Mouse (Mus musculus): ENCODE measurements around the gene Eral1.

The Eral1 gene

DNA sequence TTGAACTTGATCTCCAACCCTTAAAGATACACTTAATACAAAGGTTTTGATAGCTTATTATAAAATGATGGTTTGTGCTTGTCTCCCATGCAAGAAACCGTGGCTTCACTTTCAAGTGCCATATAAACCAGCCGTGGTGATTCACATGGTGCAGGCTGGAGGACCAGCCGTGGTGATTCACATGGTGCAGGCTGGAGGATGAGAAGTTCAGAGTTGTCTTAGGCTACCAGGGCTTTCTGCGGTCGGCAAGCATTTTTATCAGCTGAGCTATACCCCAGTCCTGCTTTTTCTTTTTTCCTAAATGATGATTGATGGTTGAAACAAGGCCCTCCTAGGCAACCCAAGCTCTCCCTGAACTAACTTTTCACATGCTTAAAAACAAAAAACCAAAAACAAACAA, 22.0 kb upstream of the Eral1 start:
- CTCF ChIA-PET, result interaction anchor here in 2 of 4 experiments (1.0 to 2.1 kb wide), 4 partner anchors 8 to 75 kb away, joined by 3 to 14 read pairs (median 13); partner anchors contain the start of genes Fam222b (in 1 of the 2), Nek8 (in 1 of the 2) and Tlcd1 (in 1 of the 2)
- POLR2A ChIA-PET, result interaction anchor here in 3 of 4 experiments (0.6 to 3.9 kb wide), 9 partner anchors 12 to 76 kb away, joined by 3 to 24 read pairs (median 4); partner anchors contain the start of gene Eral1 (in 1 of the 3)

DNA sequence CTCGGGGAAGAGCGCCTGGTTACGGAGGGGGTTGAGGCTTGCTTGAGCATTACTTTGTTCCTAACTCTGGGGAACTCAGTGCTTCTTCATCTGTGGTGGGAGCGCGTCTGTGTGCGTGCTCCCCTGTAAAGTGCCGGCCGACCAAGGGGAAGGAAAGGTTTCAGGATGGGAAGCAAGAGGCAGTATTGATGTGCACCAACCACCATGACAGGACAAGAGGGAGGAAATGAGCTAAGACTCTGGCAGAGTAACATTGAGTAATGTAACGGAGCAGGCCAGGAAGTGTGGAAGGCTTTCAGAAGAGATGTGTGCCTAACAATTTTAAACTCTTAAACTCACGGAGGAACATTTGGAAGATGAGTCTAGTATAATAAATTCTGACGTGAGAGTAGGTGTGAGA, 20.6 kb upstream of the Eral1 start:
- ChIA-PET CTCF (interaction anchor here in 2 of 4 experiments (0.6 to 1.0 kb wide), 3 partner anchors 71 to 1836 kb away, joined by 3 to 4 read pairs (median 3); no protein-coding TSS in a partner anchor), POLR2A (interaction anchor here in 2 of 4 experiments (0.6 to 1.3 kb wide), 5 partner anchors 27 to 79 kb away, joined by 3 to 4 read pairs (median 4); no protein-coding TSS in a partner anchor)

DNA sequence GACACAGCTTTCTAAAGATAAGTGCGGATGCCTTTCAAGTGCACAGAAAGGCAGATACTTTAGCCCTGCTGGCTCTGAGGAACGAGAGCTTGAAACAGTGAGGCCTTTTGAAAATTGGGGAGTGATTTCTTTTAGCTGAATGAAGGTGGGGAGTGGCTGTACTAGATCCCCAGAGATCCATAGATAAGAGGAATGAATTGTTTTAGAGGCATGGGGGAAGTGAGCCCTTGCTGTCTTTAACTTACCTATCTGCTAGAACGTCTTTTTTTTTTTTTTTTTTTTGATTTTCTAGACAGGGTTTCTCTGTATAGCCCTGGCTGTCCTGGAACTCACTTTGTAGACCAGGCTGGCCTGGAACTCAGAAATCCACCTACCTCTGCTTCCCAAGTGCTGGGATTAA, 16.9 kb upstream of the Eral1 start:
- CTCF ChIA-PET, result interaction anchor here in 2 of 4 experiments (0.7 kb wide), 2 partner anchors 81 to 1597 kb away, joined by 5 to 10 read pairs; no protein-coding TSS in a partner anchor
- POLR2A ChIA-PET, result interaction anchor here in 3 of 4 experiments (0.5 to 6.3 kb wide), 20 partner anchors 8 to 222 kb away, joined by 3 to 74 read pairs (median 4); partner anchors contain the start of genes Eral1 (in 2 of the 3), Nek8 (in 1 of the 3) and Tlcd1 (in 1 of the 3)

DNA sequence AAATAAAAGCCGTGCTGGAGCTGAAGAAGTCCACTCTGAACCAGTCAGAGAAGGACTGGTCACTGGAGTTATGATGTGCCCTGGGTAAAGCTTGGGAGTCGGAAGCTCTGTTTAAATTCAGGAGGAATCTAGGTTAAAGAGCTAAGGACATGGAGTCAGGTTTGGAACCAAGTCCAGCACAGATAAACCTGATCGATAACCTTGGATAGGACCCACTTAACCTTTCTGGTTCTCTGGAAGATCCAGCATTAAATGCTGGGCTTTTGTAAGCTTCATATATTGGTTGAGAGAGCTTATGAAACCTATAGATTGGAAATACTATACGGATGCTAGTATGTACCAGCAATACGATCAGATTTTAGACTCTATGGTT, 14.9 kb upstream of the Eral1 start:
- ChIA-PET POLR2A (interaction anchor here (0.5 to 6.3 kb wide), 61 partner anchors 8 to 266 kb away, joined by 3 to 74 read pairs (median 5); partner anchors contain the start of genes Eral1 (in 4 of the 4), Rpl23a (in 3 of the 4), Flot2 (in 1 of the 4) and Nek8 (in 1 of the 4)), CTCF (interaction anchor here in 3 of 4 experiments (0.6 to 2.0 kb wide), 13 partner anchors 8 to 358 kb away, joined by 3 to 14 read pairs (median 4); partner anchors contain the start of genes Dhrs13 (in 1 of the 3) and Eral1 (in 1 of the 3))

DNA sequence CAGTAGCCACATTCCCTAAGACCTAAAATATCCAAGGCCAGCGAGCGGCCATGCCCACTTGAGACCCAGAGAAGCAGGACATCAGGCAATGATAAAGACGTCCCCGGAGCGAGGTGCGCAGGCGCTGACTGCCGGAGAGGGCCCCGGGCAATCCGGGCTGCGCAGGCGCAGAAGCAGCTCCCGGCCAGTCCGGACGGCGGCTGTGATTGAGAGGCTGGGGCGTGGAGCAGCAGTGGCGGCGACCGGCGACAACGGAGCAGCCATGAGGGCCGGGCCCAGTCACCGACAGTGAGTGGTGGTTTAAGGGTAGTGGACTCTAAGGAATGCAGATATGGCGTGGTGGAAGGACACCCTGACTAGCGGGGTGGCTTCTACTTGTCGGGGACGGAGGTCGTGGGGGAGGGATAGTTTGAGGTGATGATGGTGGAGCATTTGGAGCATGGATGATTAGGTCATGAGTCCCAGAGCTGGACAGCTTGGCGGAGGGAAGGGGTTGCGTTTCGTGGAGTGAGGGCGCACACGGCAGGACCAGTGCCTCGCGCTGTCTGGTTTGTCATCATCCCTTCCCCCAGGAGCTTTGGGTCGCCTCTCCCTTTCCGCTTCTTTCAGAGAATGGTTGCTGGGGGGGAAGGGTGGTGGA, 14.4 kb upstream of the Eral1 start, which contains the start of gene Fam222b:
TSS of gene Fam222b (plus strand) at position 157 of the 640 bp plus-strand sequence.
- ChIA-PET CTCF (interaction anchor here in 3 of 4 experiments (0.8 to 2.0 kb wide), 12 partner anchors 8 to 359 kb away, joined by 3 to 14 read pairs (median 4); partner anchors contain the start of genes Dhrs13 (in 1 of the 3) and Eral1 (in 1 of the 3)), POLR2A (interaction anchor here (0.5 to 6.3 kb wide), 69 partner anchors 8 to 266 kb away, joined by 3 to 74 read pairs (median 4); partner anchors contain the start of genes Eral1 (in 4 of the 4), Rpl23a (in 3 of the 4), Flot2 (in 1 of the 4) and Nek8 (in 1 of the 4))

DNA sequence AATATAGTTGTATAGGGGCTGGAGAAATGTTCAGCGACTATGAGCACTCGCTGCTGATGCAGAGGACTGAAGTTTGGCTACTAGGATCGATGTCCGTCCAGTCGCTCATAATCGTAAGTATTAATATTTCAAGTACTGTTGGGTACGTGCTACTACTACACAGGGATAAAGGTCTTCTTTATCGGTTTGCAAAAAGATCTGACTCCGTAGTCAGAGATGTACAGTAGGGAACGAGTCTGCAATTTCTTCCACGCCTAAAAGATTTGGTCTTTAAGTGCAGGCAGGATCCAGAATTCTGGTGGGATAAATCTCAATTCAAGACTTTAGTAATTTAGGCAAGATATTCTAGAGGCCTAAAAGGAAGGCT, 13.9 kb upstream of the Eral1 start:
- ChIA-PET POLR2A (interaction anchor here (0.6 to 6.3 kb wide), 57 partner anchors 8 to 1379 kb away, joined by 3 to 74 read pairs (median 5); partner anchors contain the start of genes Eral1 (in 4 of the 4), Rpl23a (in 3 of the 4), Flot2 (in 1 of the 4) and Nek8 (in 1 of the 4)), CTCF (interaction anchor here in 3 of 4 experiments (0.7 to 2.0 kb wide), 9 partner anchors 9 to 359 kb away, joined by 3 to 14 read pairs (median 6); partner anchors contain the start of gene Dhrs13 (in 1 of the 3))

DNA sequence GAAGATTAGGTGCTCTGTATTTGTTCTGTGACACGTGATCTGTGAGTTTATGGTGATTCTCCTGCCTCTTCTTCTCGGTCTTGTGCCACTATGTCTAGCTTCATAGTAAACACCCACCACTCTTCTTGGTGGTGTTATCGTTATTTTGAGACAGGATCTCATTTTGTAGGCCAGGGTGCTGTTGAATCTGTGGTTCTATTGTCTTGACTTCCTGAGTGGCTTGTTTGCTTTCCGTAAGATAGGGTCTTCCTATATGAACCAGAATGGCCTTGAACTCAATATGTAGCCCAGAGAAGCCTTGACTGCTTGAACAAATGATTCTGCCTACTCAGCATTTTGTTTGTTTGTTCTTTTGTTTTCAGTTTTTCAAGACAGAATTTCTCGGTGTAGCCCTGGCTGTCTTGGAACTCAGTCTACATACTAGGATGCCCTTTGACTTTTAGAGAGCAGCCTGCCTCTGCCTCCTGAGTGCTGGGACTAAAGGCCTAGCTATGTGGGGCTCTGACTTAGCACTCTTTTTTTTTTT, 7.6 kb upstream of the Eral1 start:
- ChIA-PET POLR2A (interaction anchor here (0.6 to 1.6 kb wide), 10 partner anchors 9 to 113 kb away, joined by 3 to 7 read pairs (median 3); no protein-coding TSS in a partner anchor), CTCF (interaction anchor here in 3 of 4 experiments (0.7 to 1.4 kb wide), 3 partner anchors 11 to 952 kb away, joined by 3 to 5 read pairs (median 4); no protein-coding TSS in a partner anchor)

DNA sequence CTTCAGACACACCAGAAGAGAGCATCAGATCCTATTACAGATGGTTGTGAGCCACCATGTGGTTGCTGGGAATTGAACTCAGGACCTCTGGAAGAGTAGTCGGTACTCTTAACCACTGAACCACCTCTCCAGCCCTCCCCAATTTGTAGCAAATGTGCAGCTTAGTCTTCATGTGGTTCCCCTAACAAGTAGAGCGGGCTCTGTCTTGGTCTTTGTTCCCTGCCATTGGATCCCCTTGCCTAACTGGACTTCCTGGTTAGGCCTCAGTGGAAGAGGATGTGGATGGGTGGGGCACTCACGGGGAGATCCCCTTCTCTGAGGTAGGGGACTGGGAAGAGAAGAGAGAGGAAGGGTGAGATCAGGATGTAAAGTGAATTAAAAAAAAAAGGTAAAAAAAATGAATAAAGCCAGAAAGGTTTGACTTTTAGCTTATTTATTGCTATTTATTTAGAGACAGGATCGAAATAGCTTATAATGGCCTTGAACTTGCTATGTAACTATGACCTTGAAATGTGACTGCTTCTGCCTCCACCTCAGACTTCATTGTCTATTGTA, 6.8 kb upstream of the Eral1 start:
- POLR2A ChIA-PET, result interaction anchor here (0.6 to 4.9 kb wide), 19 partner anchors 8 to 479 kb away, joined by 3 to 21 read pairs (median 3); partner anchors contain the start of genes Fam222b (in 2 of the 4), Nek8 (in 1 of the 4), Phf12 (in 1 of the 4) and Rpl23a (in 1 of the 4)
- CTCF ChIA-PET, result interaction anchor here in 3 of 4 experiments (0.7 to 1.4 kb wide), 3 partner anchors 12 to 952 kb away, joined by 3 to 4 read pairs (median 3); no protein-coding TSS in a partner anchor

DNA sequence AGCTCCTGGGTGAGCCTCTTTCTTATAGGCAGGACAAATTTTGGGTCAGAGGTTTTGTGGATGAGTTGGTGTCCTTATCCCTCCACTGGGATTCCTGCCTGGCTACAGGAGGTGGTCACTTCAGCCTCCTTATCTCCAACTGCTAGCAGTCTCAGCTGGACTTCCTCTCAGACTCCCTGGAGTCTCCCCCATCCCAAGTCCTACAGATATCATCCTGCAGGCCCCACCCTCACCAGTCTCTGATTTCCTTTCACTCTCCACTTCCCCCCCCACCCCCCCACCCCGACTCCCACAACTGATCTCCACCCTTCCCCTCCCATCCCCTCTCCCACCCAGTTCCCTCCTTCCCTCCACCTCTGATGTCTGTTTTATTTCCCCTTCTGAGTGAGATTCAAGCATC, 3.4 kb upstream of the Eral1 start:
- CTCF ChIA-PET, result interaction anchor here in 1 of 4 experiments (0.7 kb wide), 1 partner anchor 245 kb away, joined by 4 read pairs; the partner anchor contains the start of gene Pigs

DNA sequence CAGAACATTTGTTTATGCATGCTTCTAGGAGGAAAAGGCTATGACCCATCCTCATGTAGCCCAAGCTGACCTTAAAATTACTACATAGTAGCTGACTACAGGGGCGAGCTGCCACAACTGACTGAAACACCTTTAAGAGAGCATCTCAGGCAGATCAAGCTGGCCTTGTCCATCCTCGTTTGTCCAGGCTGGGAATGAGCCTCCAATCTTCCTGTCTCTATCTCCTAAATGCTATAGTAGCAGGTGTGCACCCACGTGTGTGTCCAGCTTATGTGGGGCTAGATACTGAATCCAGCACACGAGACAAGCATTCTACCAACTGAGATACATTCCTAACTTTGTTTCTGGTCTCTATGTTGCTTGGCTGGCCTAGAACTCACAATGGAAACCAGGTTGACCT, 5.5 kb downstream of the Eral1 start:
- POLR2A ChIA-PET, result interaction anchor here in 2 of 4 experiments (0.6 to 1.0 kb wide), 4 partner anchors 26 to 93 kb away, joined by 3 to 4 read pairs (median 4); no protein-coding TSS in a partner anchor
- CTCF ChIA-PET, result no interaction called here

More for the DNA sequence above, 3.4 kb upstream of the Eral1 start:
- POLR2A ChIA-PET, result interaction anchor here in 3 of 4 experiments (0.6 to 6.1 kb wide), 16 partner anchors 10 to 209 kb away, joined by 3 to 74 read pairs (median 3); partner anchors contain the start of genes Fam222b (in 2 of the 3), Nek8 (in 1 of the 3), Rpl23a (in 1 of the 3) and Tlcd1 (in 1 of the 3)

DNA sequence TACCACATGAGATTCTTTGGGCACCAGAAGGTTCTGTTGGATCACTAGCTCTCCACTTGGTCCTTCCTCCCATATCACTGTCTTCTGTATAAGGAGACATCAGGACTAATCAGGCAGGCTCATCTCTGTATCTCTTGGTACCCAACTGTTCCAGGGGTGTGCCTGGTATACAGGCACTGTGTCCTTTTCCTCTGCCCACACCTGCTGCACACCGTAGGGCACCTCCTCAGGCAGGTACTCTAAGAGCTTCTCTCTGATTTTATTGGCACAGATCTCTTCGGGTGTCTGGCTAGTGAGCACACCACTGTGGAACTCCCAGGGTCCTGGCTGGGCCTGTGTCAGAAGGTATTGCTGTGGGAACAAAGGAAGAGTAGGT, 5.9 kb downstream of the Eral1 start:
- CTCF ChIA-PET, result no interaction called here
- POLR2A ChIA-PET, result interaction anchor here in 2 of 4 experiments (0.6 to 1.9 kb wide), 5 partner anchors 11 to 92 kb away, joined by 3 to 9 read pairs (median 4); no protein-coding TSS in a partner anchor

DNA sequence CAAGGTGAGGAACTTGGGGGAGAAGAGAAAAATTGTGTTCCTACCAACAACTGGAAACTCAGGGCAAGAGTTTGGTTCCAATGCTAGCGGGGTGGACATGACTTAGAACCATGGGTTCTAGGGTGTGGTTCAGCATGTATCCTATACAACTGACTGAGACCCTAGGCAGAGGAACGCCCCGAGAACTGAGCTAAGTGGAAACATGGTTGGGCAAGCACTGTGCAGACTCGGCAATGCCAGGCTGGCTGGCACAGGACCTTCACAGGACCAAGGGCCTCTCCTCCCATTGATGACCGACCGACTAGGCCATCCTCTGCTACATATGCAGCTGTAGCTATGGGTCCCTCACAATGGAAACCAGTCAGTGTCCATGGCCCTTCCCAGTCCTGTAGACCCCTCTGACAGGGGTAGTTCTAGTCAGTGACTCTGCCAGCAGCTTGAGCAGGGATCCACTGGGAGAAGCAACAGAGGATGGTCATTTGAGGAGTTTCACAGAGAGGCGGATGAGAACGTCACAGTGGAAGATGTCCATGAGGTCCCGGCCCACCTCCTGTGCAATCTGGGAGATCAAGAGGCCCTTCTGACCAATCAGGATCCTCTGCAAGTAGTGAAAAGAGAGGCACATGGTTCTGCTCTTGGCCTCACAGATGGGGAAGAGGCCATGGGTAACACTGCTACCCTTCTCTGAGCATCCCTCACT, 6.5 kb downstream of the Eral1 start:
- POLR2A ChIA-PET, result interaction anchor here in 3 of 4 experiments (0.8 to 2.1 kb wide), 11 partner anchors 8 to 109 kb away, joined by 3 to 14 read pairs (median 7); partner anchors contain the start of genes Eral1 (in 1 of the 3), Fam222b (in 1 of the 3) and Rpl23a (in 1 of the 3)
- CTCF ChIA-PET, result interaction anchor here in 1 of 4 experiments (0.6 kb wide), 1 partner anchor 327 kb away, joined by 10 read pairs; no protein-coding TSS in a partner anchor

DNA sequence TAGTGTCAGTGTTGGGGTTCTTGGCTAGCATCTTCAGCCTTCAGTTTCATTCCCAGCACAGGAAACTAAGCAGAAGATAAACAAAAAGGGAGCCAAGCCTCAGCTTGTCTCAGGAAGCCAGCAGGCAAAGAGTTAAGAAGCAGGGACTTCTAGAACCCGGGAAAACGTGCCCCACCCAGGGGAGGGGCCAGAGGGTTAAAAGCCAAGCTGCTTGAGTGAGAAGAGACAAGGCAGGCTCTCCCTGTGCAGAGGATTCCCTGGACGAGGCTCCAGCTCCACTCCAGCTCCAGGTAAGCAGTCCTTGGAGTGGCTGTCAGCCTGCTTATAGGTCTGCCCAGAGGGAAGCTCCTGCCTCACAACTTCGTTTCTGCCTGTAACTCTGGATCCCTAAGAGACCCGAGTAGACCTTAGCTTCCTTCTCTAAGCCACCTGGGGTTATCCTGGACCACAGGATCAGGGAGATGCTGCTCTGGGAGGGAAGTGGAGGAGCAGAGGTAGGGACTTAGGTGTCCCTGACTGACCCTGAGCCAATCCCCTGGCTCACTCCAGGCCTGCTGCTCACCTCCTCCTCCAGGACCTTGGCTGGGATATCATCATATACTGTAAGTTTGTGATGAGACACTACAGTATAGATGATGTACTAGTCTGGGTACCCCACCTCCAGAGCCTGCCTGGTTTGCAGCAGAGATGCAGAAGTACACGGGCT, 7.6 kb downstream of the Eral1 start:
- ChIA-PET POLR2A (interaction anchor here in 3 of 4 experiments (0.6 to 3.6 kb wide), 35 partner anchors 8 to 411 kb away, joined by 3 to 25 read pairs (median 4); partner anchors contain the start of genes Eral1 (in 3 of the 3), Fam222b (in 2 of the 3), Rpl23a (in 2 of the 3) and Aldoc (in 1 of the 3)), CTCF (interaction anchor here in 3 of 4 experiments (0.5 to 1.5 kb wide), 13 partner anchors 8 to 439 kb away, joined by 3 to 7 read pairs (median 3); partner anchors contain the start of genes Eral1 (in 1 of the 3), Poldip2 (in 1 of the 3) and Tmem199 (in 1 of the 3))

DNA sequence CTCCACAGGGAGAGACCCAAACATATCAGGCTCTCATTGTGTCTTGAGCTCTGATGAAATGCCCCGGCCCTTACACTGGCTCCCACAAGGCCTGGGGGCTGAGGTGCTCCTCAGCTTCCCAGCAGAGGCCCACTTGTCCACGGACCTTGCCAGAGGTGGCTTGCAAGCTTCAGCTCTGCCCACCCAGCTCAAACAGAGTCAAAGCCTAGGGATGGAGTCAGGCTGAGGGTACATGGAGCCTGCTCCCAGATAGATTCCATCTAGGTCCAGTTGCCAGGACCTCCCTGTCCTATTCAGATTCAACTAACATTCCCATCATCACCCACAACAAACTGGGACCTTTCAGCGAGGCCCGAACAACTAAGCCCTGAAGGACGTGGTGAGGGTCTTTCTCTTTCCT, 8.2 kb downstream of the Eral1 start:
- CTCF ChIA-PET, result interaction anchor here in 3 of 4 experiments (0.5 to 1.5 kb wide), 12 partner anchors 9 to 440 kb away, joined by 3 to 7 read pairs (median 4); partner anchors contain the start of genes Eral1 (in 1 of the 3), Poldip2 (in 1 of the 3) and Tmem199 (in 1 of the 3)
- POLR2A ChIA-PET, result interaction anchor here in 3 of 4 experiments (0.5 to 3.6 kb wide), 31 partner anchors 8 to 412 kb away, joined by 3 to 25 read pairs (median 4); partner anchors contain the start of genes Eral1 (in 3 of the 3), Fam222b (in 2 of the 3), Rpl23a (in 2 of the 3) and Aldoc (in 1 of the 3)

DNA sequence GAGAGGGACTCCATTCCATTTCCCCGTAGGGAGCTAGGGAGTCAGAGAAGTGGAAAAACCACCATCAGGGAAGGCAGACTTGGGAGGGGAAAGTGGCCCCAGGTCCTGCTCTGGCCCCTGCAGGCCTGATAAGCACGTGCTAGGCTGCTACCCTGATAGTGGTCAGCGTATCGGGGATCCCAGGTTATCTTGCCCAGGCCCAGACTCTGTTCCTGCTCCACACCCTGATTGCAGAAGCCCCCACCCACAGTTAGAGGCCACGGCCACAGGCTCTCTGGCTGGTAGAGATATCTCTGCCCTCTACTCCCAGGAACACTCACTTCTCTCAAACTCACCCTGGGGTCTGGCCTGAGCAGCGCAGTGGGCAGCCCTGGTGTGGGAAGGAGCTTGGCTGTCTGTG, 10.5 kb downstream of the Eral1 start:
- ChIA-PET CTCF (interaction anchor here in 3 of 4 experiments (0.6 to 1.1 kb wide), 5 partner anchors 11 to 230 kb away, joined by 3 to 5 read pairs (median 3); partner anchors contain the start of gene Eral1 (in 1 of the 3)), POLR2A (interaction anchor here in 2 of 4 experiments (0.8 to 3.6 kb wide), 11 partner anchors 10 to 120 kb away, joined by 3 to 22 read pairs (median 5); partner anchors contain the start of genes Eral1 (in 2 of the 2), Fam222b (in 2 of the 2) and Rpl23a (in 2 of the 2))

Measured in embryonic stem cell, embryonic (primary cell).